Mouse (Mus musculus): ENCODE data around the gene H2afx. TPM values are rescaled to one million over a fixed set of nuclear protein-coding genes. Genes with fewer than 3 reads are reported as not detected.

H2afx gene
- polyA plus RNA-seq, 1 experiment = 123 TPM

GRCm38 (mm10) chr9:44347621-44348020 lies 13.1 kb downstream of the H2afx start:
- no peak overlapping the region for H3K4me2 ChIP-seq (ENCODE audit: low read depth)
- no peak overlapping the region for H3K4me3 ChIP-seq
- peaks cover 10% of the 10 kb centered on the region for H3K79me2 ChIP-seq (ENCODE audit: control insufficient read depth, insufficient read depth)
- H3K36me3 ChIP-seq (ENCODE audit: control insufficient read depth, insufficient read depth) = peaks cover 21% of the 10 kb centered on the region
- no peak overlapping the region for H3ac ChIP-seq (ENCODE audit: control insufficient read depth, insufficient read length)
- H3K27me3 ChIP-seq (ENCODE audit: control insufficient read depth, insufficient read depth, insufficient read length) = no peaks in the 10 kb centered on the region
- TF ChIP-seq TCF3 (IDR thresholded peaks at IDR 0.05; ENCODE audit: insufficient read length, low read depth) (no peak), CEBPB (IDR thresholded peaks at IDR 0.05; ENCODE audit: insufficient read depth, poor library complexity, severe bottlenecking) (no peak), E2F4 (IDR thresholded peaks at IDR 0.05; ENCODE audit: insufficient read depth) (no peak), SRF (IDR thresholded peaks at IDR 0.05; ENCODE audit: control insufficient read depth, insufficient read length, low read depth) (no peak), TCF12 (IDR thresholded peaks at IDR 0.05; ENCODE audit: insufficient read depth, poor library complexity, severe bottlenecking) (no peak), POLR2AphosphoS2 (IDR thresholded peaks at IDR 0.05; ENCODE audit: insufficient read length, low read depth) (no peak), MAX (IDR thresholded peaks at IDR 0.05; ENCODE audit: low read depth) (no peak), USF1 (IDR thresholded peaks at IDR 0.05; ENCODE audit: low read depth) (no peak), MYOG (IDR thresholded peaks at IDR 0.05; ENCODE audit: control insufficient read depth in 1 of 3, insufficient read depth in 1 of 3, insufficient read length in 2 of 3, low read depth in 2 of 3) (no peak)

- Histone ChIP-seq H3K27me3 (ENCODE audit: control insufficient read depth, insufficient read depth, insufficient read length) (no peaks in the 10 kb centered on the region), H3K36me3 (ENCODE audit: control insufficient read depth, insufficient read depth) (peaks cover 27% of the 10 kb centered on the region), H3ac (ENCODE audit: control insufficient read depth, insufficient read length) (no peak overlapping the region), H3K4me2 (ENCODE audit: low read depth) (no peak overlapping the region), H3K4me3 (no peak overlapping the region), H3K79me2 (ENCODE audit: control insufficient read depth, insufficient read depth) (peaks cover under 1% of the 10 kb centered on the region)
- no peak for TF ChIP-seq POLR2AphosphoS2 (IDR thresholded peaks at IDR 0.05; ENCODE audit: insufficient read length, low read depth)
- no peak for TF ChIP-seq POLR2A (IDR thresholded peaks at IDR 0.05; ENCODE audit: insufficient read length, low read depth)
- no peak for TF ChIP-seq REST (IDR thresholded peaks at IDR 0.05; ENCODE audit: insufficient read depth, insufficient read length)
- no peak for TF ChIP-seq CEBPB (IDR thresholded peaks at IDR 0.05; ENCODE audit: insufficient read depth, poor library complexity, severe bottlenecking)
- TF ChIP-seq MYOG (IDR thresholded peaks at IDR 0.05; ENCODE audit: control insufficient read depth in 1 of 3, insufficient read depth in 1 of 3, insufficient read length in 2 of 3, low read depth in 2 of 3) = no peak
- TF ChIP-seq TCF3 (IDR thresholded peaks at IDR 0.05; ENCODE audit: insufficient read length, low read depth) = no peak
- TF ChIP-seq E2F4 (IDR thresholded peaks at IDR 0.05; ENCODE audit: insufficient read depth) = no peak
- TF ChIP-seq USF1 (IDR thresholded peaks at IDR 0.05; ENCODE audit: low read depth) = no peak
- TF ChIP-seq MYOD1 (IDR thresholded peaks at IDR 0.05; ENCODE audit: control insufficient read depth in 1 of 3, insufficient read length in 2 of 3, low read depth in 2 of 3) = no peak
- no peak for TF ChIP-seq SRF (IDR thresholded peaks at IDR 0.05; ENCODE audit: control insufficient read depth, insufficient read length, low read depth)
Observed at GRCm38 (mm10) chr9:44348546-44348945, 14.1 kb downstream of the H2afx start.

DNA sequence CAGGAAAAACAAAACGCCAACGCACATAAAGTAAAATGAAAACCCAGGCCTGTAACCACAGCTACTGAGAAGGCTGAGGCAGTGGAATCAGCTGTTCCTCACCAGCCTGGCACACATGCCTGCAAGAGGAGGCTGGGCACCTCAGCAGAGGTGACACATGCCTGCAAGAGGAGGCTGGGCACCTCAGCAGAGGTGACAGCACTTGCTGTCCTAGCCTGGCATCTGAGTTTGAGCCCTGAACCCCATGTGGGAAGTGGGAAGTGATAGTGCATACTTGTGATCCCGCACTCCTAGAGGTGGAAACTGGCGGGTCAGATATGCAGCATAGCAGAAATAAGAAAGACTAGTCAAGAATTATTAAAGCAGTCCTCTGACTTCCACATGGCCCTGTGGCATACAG lies 16.9 kb downstream of the H2afx start:
- Histone ChIP-seq H3ac (ENCODE audit: control insufficient read depth, insufficient read length) (no peak overlapping the region), H3K4me2 (ENCODE audit: low read depth) (no peak overlapping the region), H3K4me3 (no peak overlapping the region), H3K27me3 (ENCODE audit: control insufficient read depth, insufficient read depth, insufficient read length) (no peaks in the 10 kb centered on the region), H3K79me2 (ENCODE audit: control insufficient read depth, insufficient read depth) (no peaks in the 10 kb centered on the region), H3K36me3 (ENCODE audit: control insufficient read depth, insufficient read depth) (peaks cover 38% of the 10 kb centered on the region)
- TF ChIP-seq MYOG (IDR thresholded peaks at IDR 0.05; ENCODE audit: control insufficient read depth in 1 of 3, insufficient read depth in 1 of 3, insufficient read length in 2 of 3, low read depth in 2 of 3) = peak in 1 of 3 experiments; percentile 15
- TF ChIP-seq CEBPB (IDR thresholded peaks at IDR 0.05; ENCODE audit: insufficient read depth, poor library complexity, severe bottlenecking) = no peak

- no peaks in the 10 kb centered on the region for H3K27me3 ChIP-seq (ENCODE audit: control insufficient read depth, insufficient read depth, insufficient read length)
- H3K4me2 ChIP-seq (ENCODE audit: low read depth) = no peak overlapping the region
- H3K36me3 ChIP-seq (ENCODE audit: control insufficient read depth, insufficient read depth) = peaks cover 37% of the 10 kb centered on the region
- TF ChIP-seq USF1 (IDR thresholded peaks at IDR 0.05; ENCODE audit: low read depth) = no peak
- TF ChIP-seq CEBPB (IDR thresholded peaks at IDR 0.05; ENCODE audit: insufficient read depth, poor library complexity, severe bottlenecking) = no peak
- TF ChIP-seq TCF3 (IDR thresholded peaks at IDR 0.05; ENCODE audit: insufficient read length, low read depth) = no peak
- TF ChIP-seq SRF (IDR thresholded peaks at IDR 0.05; ENCODE audit: control insufficient read depth, insufficient read length, low read depth) = no peak
- no peak for TF ChIP-seq POLR2A (IDR thresholded peaks at IDR 0.05; ENCODE audit: insufficient read length, low read depth)
- no peak for TF ChIP-seq MYOD1 (IDR thresholded peaks at IDR 0.05; ENCODE audit: control insufficient read depth in 1 of 3, insufficient read length in 2 of 3, low read depth in 2 of 3)
- no peak for TF ChIP-seq MAX (IDR thresholded peaks at IDR 0.05; ENCODE audit: low read depth)
- no peak for TF ChIP-seq REST (IDR thresholded peaks at IDR 0.05; ENCODE audit: insufficient read depth, insufficient read length)
- TF ChIP-seq TCF12 (IDR thresholded peaks at IDR 0.05; ENCODE audit: insufficient read depth, poor library complexity, severe bottlenecking) = no peak
- no peak for TF ChIP-seq E2F4 (IDR thresholded peaks at IDR 0.05; ENCODE audit: insufficient read depth)
- H3ac ChIP-seq (ENCODE audit: control insufficient read depth, insufficient read length) = no peak overlapping the region
- no peak overlapping the region for H3K4me3 ChIP-seq
- H3K79me2 ChIP-seq (ENCODE audit: control insufficient read depth, insufficient read depth) = no peaks in the 10 kb centered on the region
Observed at GRCm38 (mm10) chr9:44352337-44352736, 17.8 kb downstream of the H2afx start.

DNA sequence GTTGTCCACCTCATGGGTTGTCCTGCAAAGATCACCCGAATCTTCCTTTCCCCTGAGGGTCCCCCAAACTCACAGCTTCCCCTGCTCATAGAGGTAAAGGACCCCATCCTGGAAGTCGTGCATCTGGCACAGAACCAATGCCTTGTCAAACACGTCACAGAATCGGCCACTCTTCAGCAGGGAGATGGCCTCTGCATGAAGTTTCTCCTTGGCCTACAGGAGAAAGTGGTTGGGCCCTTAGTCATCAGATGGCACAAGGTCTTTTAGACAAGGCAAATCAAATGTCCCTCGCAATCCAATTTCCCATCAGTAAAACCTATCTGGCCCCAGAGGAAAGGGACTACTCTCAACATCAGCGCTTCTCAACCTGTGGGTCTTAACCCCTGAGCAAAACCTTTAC lies 18.6 kb downstream of the H2afx start:
- Histone ChIP-seq H3ac (ENCODE audit: control insufficient read depth, insufficient read length) (no peak overlapping the region), H3K79me2 (ENCODE audit: control insufficient read depth, insufficient read depth) (no peaks in the 10 kb centered on the region), H3K27me3 (ENCODE audit: control insufficient read depth, insufficient read depth, insufficient read length) (no peaks in the 10 kb centered on the region), H3K4me3 (no peak overlapping the region), H3K36me3 (ENCODE audit: control insufficient read depth, insufficient read depth) (peaks cover 33% of the 10 kb centered on the region), H3K4me2 (ENCODE audit: low read depth) (no peak overlapping the region)
- no peak for TF ChIP-seq MAX (IDR thresholded peaks at IDR 0.05; ENCODE audit: low read depth)
- no peak for TF ChIP-seq USF1 (IDR thresholded peaks at IDR 0.05; ENCODE audit: low read depth)
- TF ChIP-seq MYOG (IDR thresholded peaks at IDR 0.05; ENCODE audit: control insufficient read depth in 1 of 3, insufficient read depth in 1 of 3, insufficient read length in 2 of 3, low read depth in 2 of 3) = no peak
- no peak for TF ChIP-seq SRF (IDR thresholded peaks at IDR 0.05; ENCODE audit: control insufficient read depth, insufficient read length, low read depth)
- TF ChIP-seq POLR2AphosphoS2 (IDR thresholded peaks at IDR 0.05; ENCODE audit: insufficient read length, low read depth) = no peak
- TF ChIP-seq REST (IDR thresholded peaks at IDR 0.05; ENCODE audit: insufficient read depth, insufficient read length) = no peak
- TF ChIP-seq TCF3 (IDR thresholded peaks at IDR 0.05; ENCODE audit: insufficient read length, low read depth) = no peak
- TF ChIP-seq POLR2A (IDR thresholded peaks at IDR 0.05; ENCODE audit: insufficient read length, low read depth) = no peak
- no peak for TF ChIP-seq MYOD1 (IDR thresholded peaks at IDR 0.05; ENCODE audit: control insufficient read depth in 1 of 3, insufficient read length in 2 of 3, low read depth in 2 of 3)
- no peak for TF ChIP-seq TCF12 (IDR thresholded peaks at IDR 0.05; ENCODE audit: insufficient read depth, poor library complexity, severe bottlenecking)
- no peak for TF ChIP-seq CEBPB (IDR thresholded peaks at IDR 0.05; ENCODE audit: insufficient read depth, poor library complexity, severe bottlenecking)
- no peak for TF ChIP-seq E2F4 (IDR thresholded peaks at IDR 0.05; ENCODE audit: insufficient read depth)
